Mouse (Mus musculus): ENCODE measurements around the gene Dusp12. TPM values are rescaled to one million over a fixed set of nuclear protein-coding genes. Genes with fewer than 3 reads are reported as not detected.

Dusp12 gene
- total RNA-seq, 4 experiments from 2014 or later: 17.1 to 23.1 (median 19.1) TPM

GRCm38 (mm10) chr1:170898413-170899075, 13.2 kb upstream of the Dusp12 start:
- no peak for DNase-seq (ENCODE audit: low spot score in 2 of 2)

DNA sequence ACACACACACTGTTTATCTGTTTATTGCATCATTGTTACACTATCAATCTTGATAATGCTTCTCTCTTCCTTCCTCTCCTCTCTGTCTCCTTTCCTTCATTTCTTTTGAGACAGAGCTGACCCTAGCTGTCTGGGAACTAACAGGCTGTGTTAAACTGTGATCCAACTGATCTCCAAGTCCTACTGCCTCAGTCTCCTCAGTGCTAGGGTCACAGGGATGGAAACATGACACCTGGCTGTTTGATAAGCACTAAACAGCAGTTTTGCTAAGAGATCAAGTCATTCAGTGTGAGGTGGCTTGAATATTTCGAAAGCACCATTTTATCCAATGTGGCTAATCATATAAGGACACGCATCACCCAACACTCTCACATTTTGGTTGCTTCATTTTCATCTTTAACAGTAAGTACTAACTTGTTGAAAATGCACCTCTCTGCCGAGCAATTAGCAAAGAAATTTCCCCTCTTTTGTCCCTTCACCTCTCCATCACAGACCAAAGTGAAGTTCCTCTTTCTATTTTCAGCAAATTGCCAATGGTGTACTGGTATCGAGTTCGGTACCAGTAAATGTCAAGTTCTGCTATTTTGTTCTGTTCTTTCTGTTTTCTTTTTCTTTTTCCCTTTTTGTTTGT, 11.4 kb upstream of the Dusp12 start:
- no peak for DNase-seq (ENCODE audit: low spot score in 2 of 2)

GRCm38 (mm10) chr1:170894603-170895602, 9.6 kb upstream of the Dusp12 start:
- DNase-seq (ENCODE audit: low spot score in 2 of 2): no peak

- DNase-seq (ENCODE audit: low spot score in 2 of 2): no peak
Observed at GRCm38 (mm10) chr1:170892279-170892678, 6.9 kb upstream of the Dusp12 start.

DNA sequence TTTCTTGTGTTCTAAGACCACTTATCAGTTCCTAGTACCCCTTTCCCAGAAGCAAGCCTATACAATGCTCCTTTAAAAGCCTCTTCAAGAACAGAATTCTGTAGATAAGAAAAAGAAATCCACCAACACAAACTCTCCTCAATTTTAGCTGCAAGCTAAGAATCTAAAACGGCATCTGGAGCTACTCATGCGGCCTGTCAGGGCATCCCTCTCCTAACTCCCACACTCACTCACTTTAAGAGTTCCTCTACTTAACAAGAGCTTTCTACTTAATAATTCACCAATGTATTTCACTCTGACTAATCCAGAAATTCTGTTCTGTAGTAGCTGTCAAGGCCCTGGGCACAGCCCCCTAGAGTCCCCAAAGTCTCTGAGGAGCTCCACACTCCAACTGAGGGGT, 6.3 kb upstream of the Dusp12 start:
- no peak for DNase-seq (ENCODE audit: low spot score in 2 of 2)

GRCm38 (mm10) chr1:170889310-170889709, 4.0 kb upstream of the Dusp12 start:
- no peak for DNase-seq (ENCODE audit: low spot score in 2 of 2)

DNA sequence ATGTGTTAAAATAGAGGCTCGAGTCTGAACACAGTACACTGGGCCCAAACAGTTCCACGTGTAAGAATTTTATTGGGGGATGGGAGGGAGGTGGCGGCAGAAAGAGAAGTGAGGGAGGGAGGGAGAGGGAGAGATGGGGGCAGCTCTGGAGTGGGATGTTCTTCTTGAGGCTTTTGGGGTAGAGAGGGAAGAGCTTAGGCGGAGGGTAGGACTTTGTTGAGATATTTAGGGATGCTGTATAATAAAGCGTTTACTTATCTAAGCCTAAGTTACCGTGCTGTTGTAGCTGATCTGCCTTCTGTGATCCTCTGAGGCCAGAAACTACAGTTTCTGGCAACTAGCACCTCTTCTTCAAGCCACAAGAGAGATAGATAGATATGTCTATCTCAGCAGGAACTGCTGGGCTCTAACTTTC, 711 bp upstream of the Dusp12 start:
- no peak for DNase-seq (ENCODE audit: low spot score in 2 of 2)

GRCm38 (mm10) chr1:170884390-170884789, 950 bp downstream of the Dusp12 start:
- DNase-seq (ENCODE audit: low spot score in 2 of 2): no peak

- no peak for DNase-seq (ENCODE audit: low spot score in 2 of 2)
Observed at GRCm38 (mm10) chr1:170882915-170883485, 2.3 kb downstream of the Dusp12 start.

- no peak for DNase-seq (ENCODE audit: low spot score in 2 of 2)
Observed at GRCm38 (mm10) chr1:170876906-170877305, 8.4 kb downstream of the Dusp12 start.

- no peak for DNase-seq (ENCODE audit: low spot score in 2 of 2)
Observed at GRCm38 (mm10) chr1:170875676-170876075, 9.7 kb downstream of the Dusp12 start.

DNA sequence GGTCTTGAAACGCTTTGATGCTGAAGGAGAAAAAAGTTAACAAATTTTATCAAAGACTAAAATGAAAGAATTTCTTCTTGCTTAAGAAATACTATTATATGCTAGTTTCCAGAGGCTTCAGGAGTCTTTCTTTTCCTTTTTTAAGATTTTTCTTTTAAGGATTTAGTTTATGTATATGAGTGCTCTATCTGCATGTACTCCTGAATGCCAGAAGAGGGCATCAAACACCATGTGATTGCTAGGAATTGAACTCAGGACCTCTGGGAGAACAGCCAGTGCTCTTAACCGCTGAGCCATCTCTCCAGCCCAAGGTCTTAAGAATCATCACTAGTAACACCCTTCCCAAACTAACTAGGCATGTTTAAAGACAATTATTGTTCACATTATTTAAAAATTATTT, 13.4 kb downstream of the Dusp12 start:
- DNase-seq (ENCODE audit: low spot score in 2 of 2): no peak

DNA sequence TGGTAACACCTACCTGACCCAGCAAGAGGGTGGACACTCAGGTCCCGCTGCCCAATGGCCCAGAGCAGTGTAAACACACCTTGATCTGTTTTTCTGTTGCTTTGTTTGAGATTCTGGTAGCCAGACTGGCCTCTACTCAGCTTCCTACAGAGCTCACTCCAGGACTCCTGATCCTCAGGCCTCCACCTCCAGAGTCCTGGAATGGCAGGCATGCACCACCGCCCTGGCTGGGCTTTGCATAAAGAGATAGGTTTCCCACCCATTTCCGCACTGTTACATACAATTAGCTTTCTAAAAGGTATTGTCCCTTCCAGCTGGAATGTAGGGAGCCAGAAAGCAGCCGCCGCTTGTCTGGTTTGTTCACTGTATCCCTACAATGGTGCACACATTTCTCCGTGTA, 13.9 kb downstream of the Dusp12 start:
- no peak for DNase-seq (ENCODE audit: low spot score in 2 of 2)

- DNase-seq (ENCODE audit: low spot score in 2 of 2): no peak
Observed at GRCm38 (mm10) chr1:170868905-170869283, 16.4 kb downstream of the Dusp12 start.

DNA sequence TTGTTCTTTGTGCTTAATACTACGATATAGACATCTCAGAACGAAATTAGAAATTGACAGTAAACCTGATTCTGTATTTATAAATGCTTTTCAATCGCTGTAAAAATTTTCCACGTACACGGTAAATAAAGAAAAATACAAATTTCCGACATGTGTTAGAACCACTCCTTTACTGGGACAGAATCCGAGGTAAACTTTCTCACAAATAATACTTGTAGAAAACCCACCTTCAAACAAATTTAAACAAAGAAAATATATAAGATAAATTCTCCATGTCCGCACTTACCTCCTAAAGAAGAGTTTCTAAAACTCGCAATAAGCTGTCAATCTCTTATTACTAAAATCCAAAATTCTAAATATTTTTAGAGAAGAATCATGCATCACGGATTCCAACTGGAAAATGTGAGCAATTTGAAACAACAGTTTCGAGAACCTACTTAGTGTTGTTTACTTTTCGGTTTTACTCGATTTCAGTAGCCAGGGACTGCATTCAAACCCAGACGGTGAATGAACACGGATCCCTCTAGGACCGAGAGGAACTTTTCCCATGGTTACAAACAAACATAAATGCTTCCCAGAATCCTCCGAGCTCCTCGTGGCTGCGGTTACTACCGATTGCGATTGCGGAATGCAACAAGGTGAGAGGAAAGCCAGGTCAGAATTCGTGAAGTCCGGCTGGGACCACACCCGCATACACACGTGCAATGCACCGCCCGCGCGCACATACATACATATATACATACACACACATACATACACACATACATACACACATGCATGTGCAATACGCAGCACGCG, 17.0 kb downstream of the Dusp12 start:
- peak; percentile 64 to 65 for DNase-seq (ENCODE audit: low spot score in 2 of 2)

GRCm38 (mm10) chr1:170867691-170868105, 17.6 kb downstream of the Dusp12 start, which contains the start of gene Atf6:
Gene Atf6, minus strand, starts transcription at chr1:170867771.
- peak; percentile 91 to 98 for DNase-seq (ENCODE audit: low spot score in 2 of 2)

- DNase-seq (ENCODE audit: low spot score in 2 of 2): no peak
Observed at GRCm38 (mm10) chr1:170866992-170867690, 18.2 kb downstream of the Dusp12 start.

DNA sequence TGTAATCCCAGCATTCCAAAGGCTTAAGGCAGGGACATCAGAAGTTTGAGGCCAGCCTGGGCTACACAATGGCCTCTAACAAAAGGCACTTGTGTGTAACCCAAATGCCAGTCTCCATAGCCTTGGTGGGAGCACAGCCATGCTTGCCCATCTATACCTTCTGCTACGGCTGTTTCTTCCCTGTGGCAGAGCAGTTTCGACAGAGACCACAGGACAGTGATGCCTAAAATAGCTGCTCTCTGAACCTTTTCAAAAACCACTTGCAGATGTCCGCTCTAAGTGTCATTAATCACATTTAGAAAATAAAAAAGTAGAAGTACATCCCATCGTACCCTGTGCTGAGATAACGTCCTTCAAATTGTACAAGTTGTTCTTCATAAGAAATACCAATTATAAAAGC, 19.9 kb downstream of the Dusp12 start:
- no peak for DNase-seq (ENCODE audit: low spot score in 2 of 2)

GRCm38 (mm10) chr1:170864754-170865153, 20.6 kb downstream of the Dusp12 start:
- DNase-seq (ENCODE audit: low spot score in 2 of 2): no peak

DNA sequence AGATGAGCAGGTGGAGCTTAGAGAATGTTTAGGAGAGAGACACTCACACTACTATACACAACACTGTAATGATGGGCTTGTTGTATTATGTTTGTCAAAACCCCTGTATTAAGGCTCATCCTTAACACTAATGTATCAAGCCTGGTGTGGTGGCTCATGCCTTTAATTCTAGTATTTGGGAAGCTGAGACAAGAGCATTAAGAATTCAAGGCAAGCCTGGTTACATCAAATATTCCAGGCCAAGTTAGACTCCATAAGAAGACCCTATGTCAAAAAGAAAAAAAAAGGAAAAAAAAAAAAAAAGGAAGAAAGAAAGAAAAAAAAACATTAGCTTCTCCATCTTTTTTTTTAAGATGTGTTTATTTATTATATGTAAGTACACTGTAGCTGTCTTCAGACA, 21.1 kb downstream of the Dusp12 start:
- no peak for DNase-seq (ENCODE audit: low spot score in 2 of 2)

Data from left cerebral cortex, adult 8-10 months (tissue).